Mouse (Mus musculus) hindbrain, embryonic 10.5 days (tissue): ENCODE data around the gene Tmem231. TPM values are rescaled to one million over a fixed set of nuclear protein-coding genes. Genes with fewer than 3 reads are reported as not detected.

Experiments used
- DNase-seq: peaks from one replicate; pipeline ENCODE4 v3.0.0-alpha.2; 2017; ENCODE audit warnings: low spot score
- H3K27ac ChIP-seq: fragments of 300-500 bp; sonication (generic); 2 replicates; pipeline ENCODE4 v1.5.1; 2016; ENCODE audit warnings: mild to moderate bottlenecking, moderate library complexity
- H3K27me3 ChIP-seq: fragments of 300-500 bp; sonication (generic); 2 replicates; pipeline ENCODE4 v1.6.1; 2016; ENCODE audit warnings: mild to moderate bottlenecking; ENCODE audit not compliant: poor library complexity, insufficient read depth, severe bottlenecking
- H3K36me3 ChIP-seq: fragments of 300-500 bp; sonication (generic); 2 replicates; pipeline ENCODE4 v1.6.1; 2016; ENCODE audit warnings: mild to moderate bottlenecking, moderate library complexity
- H3K4me1 ChIP-seq: fragments of 300-500 bp; sonication (generic); replicated peaks from 2 replicates; pipeline ENCODE4 v1.6.1; 2016; ENCODE audit warnings: mild to moderate bottlenecking
- H3K4me3 ChIP-seq: fragments of 300-500 bp; sonication (generic); 2 replicates; pipeline ENCODE4 v1.5.1; 2016; ENCODE audit warnings: mild to moderate bottlenecking, moderate library complexity
- H3K9me3 ChIP-seq: fragments of 300-500 bp; sonication (generic); 2 replicates; pipeline ENCODE4 v1.6.1; 2016; ENCODE audit warnings: mild to moderate bottlenecking, moderate library complexity
- WGBS: fragments of 180-500 bp; shearing (Covaris S2); methylation state at CpG from one replicate; pipeline ENCODE4 v1.1.7; 2016; 5-methylcytosine and 5-hydroxymethylcytosine counted together
- polyA plus RNA-seq: library from polyadenylated mRNA; unstranded; fragments of >200 nt; fragmentation: Nextera tagmentation; extraction: Ambion mirVana; gene quantifications from 2 replicates; pipeline ENCODE4 v1.2.1, GENCODE M21; 2016

Tmem231 gene
- polyA plus RNA-seq, 1 experiment from 2014 or later = 27.4 TPM

- WGBS = 88% methylated on average over 1 of the region's 1 CpGs
- Histone ChIP-seq H3K9me3 (no peaks in the 10 kb centered on the region), H3K27ac (no peak overlapping the region), H3K36me3 (peaks cover 45% of the 10 kb centered on the region), H3K27me3 (no peaks in the 10 kb centered on the region), H3K4me1 (peaks cover 12% of the 10 kb centered on the region), H3K4me3 (no peak overlapping the region)
- no peak for DNase-seq
Measured at GRCm38 (mm10) chr8:111962589-111962988, 28.9 kb upstream of the Tmem231 start.

- Histone ChIP-seq H3K4me1 (peaks cover 12% of the 10 kb centered on the region), H3K4me3 (no peak overlapping the region), H3K27ac (no peak overlapping the region), H3K9me3 (no peaks in the 10 kb centered on the region), H3K36me3 (peaks cover 45% of the 10 kb centered on the region), H3K27me3 (no peaks in the 10 kb centered on the region)
- no peak for DNase-seq
- 71% methylated on average over 3 of the region's 3 CpGs for WGBS
Measured at GRCm38 (mm10) chr8:111961330-111961729, 27.6 kb upstream of the Tmem231 start.

- H3K27me3 ChIP-seq = no peaks in the 10 kb centered on the region
- WGBS = 72% methylated on average over 15 of the region's 15 CpGs
- no peaks in the 10 kb centered on the region for H3K9me3 ChIP-seq
- no peak overlapping the region for H3K27ac ChIP-seq
- peaks cover 51% of the 10 kb centered on the region for H3K36me3 ChIP-seq
- DNase-seq = no peak
- H3K4me3 ChIP-seq = no peak overlapping the region
- H3K4me1 ChIP-seq = peaks cover 12% of the 10 kb centered on the region
Measured at GRCm38 (mm10) chr8:111960591-111961321, 27.1 kb upstream of the Tmem231 start.

- no peaks in the 10 kb centered on the region for H3K27me3 ChIP-seq
- H3K4me1 ChIP-seq = no peaks in the 10 kb centered on the region
- WGBS = 95% methylated on average over 2 of the region's 2 CpGs
- no peak for DNase-seq
- no peak overlapping the region for H3K4me3 ChIP-seq
- no peak overlapping the region for H3K27ac ChIP-seq
- no peaks in the 10 kb centered on the region for H3K9me3 ChIP-seq
- H3K36me3 ChIP-seq = peaks cover 82% of the 10 kb centered on the region
Measured at GRCm38 (mm10) chr8:111957231-111957630, 23.6 kb upstream of the Tmem231 start.

- Histone ChIP-seq H3K9me3 (no peaks in the 10 kb centered on the region), H3K27ac (no peak overlapping the region), H3K27me3 (no peaks in the 10 kb centered on the region), H3K4me3 (no peak overlapping the region), H3K4me1 (no peaks in the 10 kb centered on the region), H3K36me3 (peaks cover 89% of the 10 kb centered on the region)
- DNase-seq = no peak
- 95% methylated on average over 5 of the region's 5 CpGs for WGBS
Measured at GRCm38 (mm10) chr8:111955879-111956278, 22.2 kb upstream of the Tmem231 start.

GRCm38 (mm10) chr8:111954844-111955594 is 21.3 kb upstream of the Tmem231 start:
- 94% methylated on average over 4 of the region's 4 CpGs for WGBS
- H3K36me3 ChIP-seq = peaks cover 91% of the 10 kb centered on the region

GRCm38 (mm10) chr8:111951936-111952335 is 18.3 kb upstream of the Tmem231 start:
- Histone ChIP-seq H3K9me3 (no peaks in the 10 kb centered on the region), H3K36me3 (peaks cover 92% of the 10 kb centered on the region), H3K4me1 (no peaks in the 10 kb centered on the region), H3K4me3 (no peak overlapping the region), H3K27me3 (no peaks in the 10 kb centered on the region), H3K27ac (no peak overlapping the region)
- no peak for DNase-seq
- WGBS = 96% methylated on average over 5 of the region's 5 CpGs

More at GRCm38 (mm10) chr8:111954844-111955594, 21.3 kb upstream of the Tmem231 start:
- DNase-seq = no peak
- Histone ChIP-seq H3K9me3 (no peaks in the 10 kb centered on the region), H3K4me1 (no peaks in the 10 kb centered on the region), H3K27ac (no peak overlapping the region), H3K4me3 (no peak overlapping the region), H3K27me3 (no peaks in the 10 kb centered on the region)

- 94% methylated on average over 7 of the region's 7 CpGs for WGBS
- Histone ChIP-seq H3K27ac (no peak overlapping the region), H3K9me3 (no peaks in the 10 kb centered on the region), H3K4me3 (no peak overlapping the region), H3K27me3 (no peaks in the 10 kb centered on the region), H3K36me3 (peaks cover 92% of the 10 kb centered on the region), H3K4me1 (no peaks in the 10 kb centered on the region)
- DNase-seq = no peak
Measured at GRCm38 (mm10) chr8:111951317-111951716, 17.6 kb upstream of the Tmem231 start.

GRCm38 (mm10) chr8:111950846-111951245 is 17.2 kb upstream of the Tmem231 start:
- Histone ChIP-seq H3K9me3 (no peaks in the 10 kb centered on the region), H3K27ac (no peak overlapping the region), H3K4me1 (no peaks in the 10 kb centered on the region), H3K4me3 (no peak overlapping the region), H3K27me3 (no peaks in the 10 kb centered on the region), H3K36me3 (peaks cover 92% of the 10 kb centered on the region)
- 92% methylated on average over 3 of the region's 3 CpGs for WGBS
- DNase-seq = no peak

- Histone ChIP-seq H3K27me3 (no peaks in the 10 kb centered on the region), H3K4me1 (no peaks in the 10 kb centered on the region), H3K27ac (no peak overlapping the region), H3K4me3 (no peak overlapping the region), H3K36me3 (peaks cover 92% of the 10 kb centered on the region), H3K9me3 (no peaks in the 10 kb centered on the region)
- WGBS = 90% methylated on average over 8 of the region's 8 CpGs
- DNase-seq = no peak
Measured at GRCm38 (mm10) chr8:111947954-111948353, 14.3 kb upstream of the Tmem231 start.

GRCm38 (mm10) chr8:111947144-111947543 is 13.5 kb upstream of the Tmem231 start:
- no peak overlapping the region for H3K4me3 ChIP-seq
- peaks cover 1% of the 10 kb centered on the region; the same call in 1 of the 2 replicates for H3K4me1 ChIP-seq
- peaks cover 97% of the 10 kb centered on the region for H3K36me3 ChIP-seq
- no peaks in the 10 kb centered on the region for H3K9me3 ChIP-seq
- H3K27ac ChIP-seq = no peak overlapping the region
- no peaks in the 10 kb centered on the region for H3K27me3 ChIP-seq
- DNase-seq = no peak
- 95% methylated on average over 2 of the region's 2 CpGs for WGBS

- DNase-seq = no peak
- H3K36me3 ChIP-seq = peaks cover 66% of the 10 kb centered on the region
- WGBS = 89% methylated on average over 2 of the region's 2 CpGs
Measured at GRCm38 (mm10) chr8:111943544-111943943, 9.9 kb upstream of the Tmem231 start.

GRCm38 (mm10) chr8:111941101-111941454 is 7.4 kb upstream of the Tmem231 start:
- peak overlapping the region; percentile 96 for H3K4me3 ChIP-seq
- peak; percentile 36 for DNase-seq
- peak overlapping the region; percentile 92 for H3K27ac ChIP-seq
- H3K4me1 ChIP-seq = peaks cover 21% of the 10 kb centered on the region
- 1% methylated on average over 23 of the region's 23 CpGs for WGBS
- peaks cover 42% of the 10 kb centered on the region for H3K36me3 ChIP-seq
- H3K27me3 ChIP-seq = no peaks in the 10 kb centered on the region
- H3K9me3 ChIP-seq = no peaks in the 10 kb centered on the region

More at GRCm38 (mm10) chr8:111943544-111943943, 9.9 kb upstream of the Tmem231 start:
- Histone ChIP-seq H3K9me3 (no peaks in the 10 kb centered on the region), H3K4me3 (no peak overlapping the region), H3K27ac (no peak overlapping the region), H3K27me3 (no peaks in the 10 kb centered on the region), H3K4me1 (peaks cover 21% of the 10 kb centered on the region)
